Mouse (Mus musculus) intestine, embryonic 16.5 days (tissue): ENCODE measurements around the gene Prkn. TPM values are rescaled to one million over a fixed set of nuclear protein-coding genes. Genes with fewer than 3 reads are reported as not detected.

Experiments used
- ATAC-seq: fragments of 200-750 bp; cut with Nextera tagmentation; 2 replicates; pipeline ENCODE4 v1.8.0; 2017; ENCODE audit warnings: moderate TSS enrichment, moderate library complexity
- H3K27ac ChIP-seq: fragments of 300-500 bp; sonication (generic); 2 replicates; pipeline ENCODE4 v1.5.1; 2014; ENCODE audit warnings: mild to moderate bottlenecking, low read length
- H3K27me3 ChIP-seq: fragments of 300-500 bp; sonication (generic); replicated peaks from 2 replicates; pipeline ENCODE4 v1.6.1; 2014; ENCODE audit warnings: low read length, control low read depth, mixed read lengths; ENCODE audit not compliant: control insufficient read depth, insufficient read depth
- H3K36me3 ChIP-seq: fragments of 300-500 bp; sonication (generic); 2 replicates; pipeline ENCODE4 v1.6.1; 2014; ENCODE audit warnings: low read length, control low read depth; ENCODE audit not compliant: control insufficient read depth, insufficient read depth
- H3K4me1 ChIP-seq: fragments of 300-500 bp; sonication (generic); 2 replicates; pipeline ENCODE4 v1.6.1; 2014; ENCODE audit warnings: low read length, control low read depth, mixed read lengths; ENCODE audit not compliant: control insufficient read depth, insufficient read depth
- H3K4me2 ChIP-seq: fragments of 300-500 bp; sonication (generic); 2 replicates; pipeline ENCODE4 v1.6.1; 2014; ENCODE audit warnings: low read depth, low read length, control low read depth
- H3K4me3 ChIP-seq: fragments of 300-500 bp; sonication (generic); 2 replicates; pipeline ENCODE4 v1.5.1; 2014; ENCODE audit warnings: mild to moderate bottlenecking, low read length
- H3K9ac ChIP-seq: fragments of 300-500 bp; sonication (generic); 2 replicates; pipeline ENCODE4 v1.6.1; 2014; ENCODE audit warnings: low read depth, low read length
- H3K9me3 ChIP-seq: fragments of 300-500 bp; sonication (generic); 2 replicates; pipeline ENCODE4 v1.6.1; 2016; ENCODE audit warnings: low read length, control low read depth; ENCODE audit not compliant: control insufficient read depth
- WGBS: fragments of 180-500 bp; shearing (Covaris S2); extraction: QIAGEN DNeasy Blood & Tissue Kit; methylation state at CpG from one replicate; pipeline ENCODE4 v1.1.7; 2014; 5-methylcytosine and 5-hydroxymethylcytosine counted together
- polyA plus RNA-seq: library from polyadenylated mRNA; unstranded; fragments of >200 nt; fragmentation: Nextera tagmentation; extraction: Ambion mirVana; gene quantifications from 2 replicates; pipeline ENCODE4 v1.2.1, GENCODE M21; 2015

Gene Prkn
- polyA plus RNA-seq, 1 experiment from 2014 or later: 1.3 TPM

DNA sequence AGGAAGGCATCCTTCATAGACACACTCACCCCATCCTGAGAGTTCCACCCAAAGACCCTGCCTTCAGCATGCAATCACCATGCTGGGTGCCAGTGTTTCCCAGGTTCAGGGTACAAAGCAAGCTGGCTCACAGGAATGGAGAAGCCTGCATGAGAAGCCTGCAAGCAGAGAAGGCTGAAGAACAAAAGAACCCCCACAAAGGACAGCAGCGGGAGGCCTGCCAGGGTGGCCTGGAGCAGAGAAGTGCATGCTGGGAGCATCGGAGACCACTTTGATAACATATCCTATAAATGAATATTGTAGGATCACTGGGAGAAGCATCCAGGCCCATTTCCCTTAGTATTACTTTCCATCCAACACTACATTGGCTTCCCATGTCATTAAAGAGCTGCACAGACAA is 692.6 kb downstream of the Prkn start:
- 65% methylated on average over 2 of the region's 2 CpGs for WGBS
- Histone ChIP-seq H3K4me2 (no peak overlapping the region), H3K9ac (no peak overlapping the region), H3K27me3 (no peaks in the 10 kb centered on the region), H3K27ac (no peak overlapping the region), H3K4me1 (peaks cover 3% of the 10 kb centered on the region; the same call in 1 of the 2 replicates), H3K9me3 (no peaks in the 10 kb centered on the region), H3K4me3 (no peak overlapping the region), H3K36me3 (no peaks in the 10 kb centered on the region)
- ATAC-seq: no peak

DNA sequence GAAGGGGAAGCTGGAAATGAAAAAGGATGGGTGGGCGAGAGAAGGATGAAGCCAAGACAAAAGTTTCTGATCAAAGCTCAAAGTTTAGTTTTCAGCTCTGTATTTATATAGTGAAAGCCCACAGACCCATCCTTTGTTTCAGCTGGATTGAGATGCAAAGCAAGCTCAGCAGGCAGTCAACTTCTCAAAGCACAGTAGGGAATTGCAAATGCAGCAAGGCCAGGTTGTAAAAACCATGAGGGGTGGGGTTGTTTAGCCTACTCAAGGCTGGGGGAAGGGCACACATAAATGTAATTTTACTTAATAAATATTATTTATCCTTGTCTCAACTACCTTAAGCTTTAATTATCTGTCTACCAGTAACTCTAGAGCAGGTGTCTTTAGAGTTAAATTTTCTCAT is 693.7 kb downstream of the Prkn start:
- Histone ChIP-seq H3K4me2 (no peak overlapping the region), H3K9ac (no peak overlapping the region), H3K9me3 (no peaks in the 10 kb centered on the region), H3K4me1 (peaks cover 3% of the 10 kb centered on the region; the same call in 1 of the 2 replicates), H3K36me3 (no peaks in the 10 kb centered on the region), H3K4me3 (no peak overlapping the region), H3K27ac (no peak overlapping the region), H3K27me3 (no peaks in the 10 kb centered on the region)
- no peak for ATAC-seq
- WGBS: 74% methylated on average over 1 of the region's 1 CpGs

DNA sequence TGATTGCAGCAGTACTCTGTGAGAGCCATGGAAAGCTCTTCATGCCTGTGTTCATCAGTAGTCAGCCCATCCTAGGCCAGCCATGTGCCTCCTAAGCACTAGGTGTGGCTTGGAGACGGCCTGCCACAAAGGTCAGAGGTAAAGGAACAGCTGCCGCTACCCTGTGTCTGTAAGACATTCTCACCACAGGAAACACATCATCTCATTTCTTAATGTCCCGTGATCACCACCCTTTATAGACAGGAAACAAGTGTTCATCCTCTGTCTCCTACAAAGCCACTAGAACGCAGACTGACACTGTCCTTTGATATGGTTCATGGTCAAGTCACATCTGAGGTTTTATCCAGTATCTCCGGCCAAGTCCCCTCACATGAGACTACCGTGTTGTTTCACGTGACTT is 698.6 kb downstream of the Prkn start:
- Histone ChIP-seq H3K36me3 (no peaks in the 10 kb centered on the region), H3K4me1 (no peaks in the 10 kb centered on the region), H3K4me3 (no peak overlapping the region), H3K27me3 (no peaks in the 10 kb centered on the region), H3K27ac (no peak overlapping the region), H3K9ac (no peak overlapping the region), H3K9me3 (no peaks in the 10 kb centered on the region), H3K4me2 (no peak overlapping the region)
- 86% methylated on average over 7 of the region's 7 CpGs for WGBS
- no peak for ATAC-seq

DNA sequence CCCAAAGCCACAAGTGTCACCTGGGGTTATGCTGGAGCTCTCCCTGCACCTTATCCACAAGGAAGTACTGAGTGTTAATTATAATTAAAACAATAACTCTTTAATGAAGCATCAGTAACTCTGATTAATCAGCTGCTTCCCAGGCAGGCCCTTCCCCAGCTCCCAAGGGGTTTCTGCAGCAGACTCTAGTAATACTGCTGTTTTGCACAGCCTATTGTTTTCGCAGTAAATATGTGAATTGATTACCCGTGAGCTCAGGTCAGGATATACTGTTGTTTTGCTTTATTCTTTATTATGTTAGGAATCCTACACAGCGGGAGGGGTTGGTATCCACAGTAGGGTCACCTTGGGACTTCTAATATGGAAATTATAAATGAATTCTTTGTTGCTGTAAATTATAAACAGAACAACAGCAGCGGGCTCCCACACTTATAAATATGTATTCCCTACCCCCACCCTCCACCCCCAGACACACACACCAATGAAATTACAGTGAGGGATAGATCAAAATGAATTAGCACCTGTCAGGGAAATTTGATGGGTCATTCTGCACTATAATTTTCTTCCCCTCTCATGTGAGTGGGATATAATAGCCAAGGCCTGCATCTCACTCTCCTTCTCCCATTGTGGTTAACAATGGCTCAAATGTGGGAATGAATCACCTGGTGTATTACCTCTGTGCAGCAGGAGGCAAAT is 701.9 kb downstream of the Prkn start:
- Histone ChIP-seq H3K4me1 (no peaks in the 10 kb centered on the region), H3K36me3 (no peaks in the 10 kb centered on the region), H3K9ac (no peak overlapping the region), H3K27me3 (no peaks in the 10 kb centered on the region), H3K9me3 (no peaks in the 10 kb centered on the region), H3K27ac (no peak overlapping the region), H3K4me2 (no peak overlapping the region), H3K4me3 (no peak overlapping the region)
- 72% methylated on average over 4 of the region's 4 CpGs for WGBS
- no peak for ATAC-seq

DNA sequence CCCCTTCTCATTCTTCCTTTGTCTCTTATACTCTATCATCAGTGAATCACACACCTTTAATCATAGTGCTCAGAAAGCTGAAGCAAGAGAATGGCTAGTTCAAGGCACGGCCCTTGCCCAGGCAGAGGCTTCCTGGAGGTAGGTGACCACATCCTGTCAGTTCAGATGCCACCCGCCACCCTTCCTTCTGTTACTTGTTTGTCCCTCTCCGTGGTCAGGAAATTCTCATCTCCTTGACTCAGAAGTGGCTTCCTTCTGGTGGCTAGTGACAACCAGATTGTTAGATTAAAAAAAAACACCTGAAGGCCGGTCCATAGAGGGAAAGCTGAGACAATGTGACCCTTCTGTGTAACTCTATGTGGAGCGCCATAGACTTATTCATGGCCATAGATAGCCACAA is 710.4 kb downstream of the Prkn start:
- H3K9me3 ChIP-seq: no peaks in the 10 kb centered on the region
- H3K4me3 ChIP-seq: no peak overlapping the region
- no peak overlapping the region for H3K4me2 ChIP-seq
- no peak overlapping the region for H3K9ac ChIP-seq
- WGBS: 88% methylated on average over 5 of the region's 5 CpGs
- no peak overlapping the region for H3K27ac ChIP-seq
- H3K27me3 ChIP-seq: no peaks in the 10 kb centered on the region
- H3K4me1 ChIP-seq: no peaks in the 10 kb centered on the region
- no peaks in the 10 kb centered on the region for H3K36me3 ChIP-seq
- ATAC-seq: no peak

DNA sequence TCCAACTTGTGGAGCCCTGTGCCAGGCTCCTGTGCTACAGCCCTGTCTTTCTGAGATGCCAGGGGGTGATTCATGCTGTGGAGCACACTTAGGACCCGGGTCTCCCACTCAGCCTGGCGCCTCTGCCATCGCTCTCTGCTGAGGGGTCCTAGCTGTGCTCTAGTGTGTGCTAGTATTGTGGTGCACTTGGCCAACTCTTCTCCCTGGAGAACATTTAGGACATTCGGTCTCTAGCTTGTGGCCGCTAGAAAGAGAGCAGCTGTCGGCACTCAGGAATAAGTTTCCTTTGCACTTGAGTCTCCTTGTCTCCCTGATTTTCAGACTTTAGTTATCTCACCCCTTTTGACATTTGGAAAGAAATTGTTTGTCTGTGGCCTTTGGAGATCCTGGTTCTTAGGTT is 725.5 kb downstream of the Prkn start:
- H3K9ac ChIP-seq: no peak overlapping the region
- H3K9me3 ChIP-seq: no peaks in the 10 kb centered on the region
- no peak for ATAC-seq
- no peak overlapping the region for H3K27ac ChIP-seq
- 91% methylated on average over 6 of the region's 6 CpGs for WGBS
- no peaks in the 10 kb centered on the region for H3K27me3 ChIP-seq
- H3K4me2 ChIP-seq: no peak overlapping the region
- no peaks in the 10 kb centered on the region for H3K36me3 ChIP-seq
- H3K4me1 ChIP-seq: no peaks in the 10 kb centered on the region
- H3K4me3 ChIP-seq: no peak overlapping the region

DNA sequence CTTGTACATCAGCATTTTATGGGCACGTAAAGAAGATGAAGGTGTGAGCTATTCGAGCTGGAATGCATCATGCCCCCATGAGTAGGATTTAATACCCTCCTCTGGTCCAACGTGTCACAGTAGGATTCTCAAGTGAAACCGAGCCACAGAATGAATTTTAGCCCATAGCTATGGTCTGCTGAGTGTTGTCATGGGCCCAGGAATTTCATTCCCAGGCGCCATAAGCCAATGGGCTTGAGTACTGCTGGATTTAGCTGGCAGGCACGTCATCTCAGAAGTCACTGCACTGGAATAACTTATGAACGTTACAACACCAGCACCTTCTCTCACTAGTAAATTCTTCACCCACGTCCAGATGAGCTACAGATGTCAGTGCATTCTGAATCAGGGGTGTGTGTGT is 730.2 kb downstream of the Prkn start:
- Histone ChIP-seq H3K4me2 (no peak overlapping the region), H3K4me1 (no peaks in the 10 kb centered on the region), H3K36me3 (no peaks in the 10 kb centered on the region), H3K4me3 (no peak overlapping the region), H3K27me3 (no peaks in the 10 kb centered on the region), H3K9me3 (no peaks in the 10 kb centered on the region), H3K9ac (no peak overlapping the region), H3K27ac (no peak overlapping the region)
- 71% methylated on average over 8 of the region's 8 CpGs for WGBS
- ATAC-seq: no peak

DNA sequence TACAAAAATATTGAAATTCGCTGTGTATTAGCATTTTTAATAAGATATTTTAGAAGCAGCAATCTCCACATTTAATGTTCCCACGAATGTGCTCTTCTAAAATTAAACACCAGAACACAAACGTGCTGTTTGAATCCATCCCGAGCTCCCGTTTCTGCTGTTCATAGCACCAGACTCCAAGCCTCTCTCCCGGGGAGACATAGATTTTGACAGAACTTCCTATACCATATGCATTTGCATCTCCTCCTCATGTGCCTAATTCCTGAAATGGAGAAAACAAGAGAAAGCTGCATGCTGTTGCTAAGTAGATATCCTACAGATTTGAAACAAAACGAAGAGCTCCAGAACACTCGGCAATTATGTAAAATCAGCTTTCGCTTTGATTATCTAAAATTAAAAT is 733.5 kb downstream of the Prkn start:
- no peaks in the 10 kb centered on the region for H3K4me1 ChIP-seq
- no peaks in the 10 kb centered on the region for H3K27me3 ChIP-seq
- H3K9me3 ChIP-seq: no peaks in the 10 kb centered on the region
- H3K27ac ChIP-seq: no peak overlapping the region
- ATAC-seq: no peak
- no peaks in the 10 kb centered on the region for H3K36me3 ChIP-seq
- H3K9ac ChIP-seq: no peak overlapping the region
- 94% methylated on average over 9 of the region's 9 CpGs for WGBS
- H3K4me3 ChIP-seq: no peak overlapping the region
- no peak overlapping the region for H3K4me2 ChIP-seq

DNA sequence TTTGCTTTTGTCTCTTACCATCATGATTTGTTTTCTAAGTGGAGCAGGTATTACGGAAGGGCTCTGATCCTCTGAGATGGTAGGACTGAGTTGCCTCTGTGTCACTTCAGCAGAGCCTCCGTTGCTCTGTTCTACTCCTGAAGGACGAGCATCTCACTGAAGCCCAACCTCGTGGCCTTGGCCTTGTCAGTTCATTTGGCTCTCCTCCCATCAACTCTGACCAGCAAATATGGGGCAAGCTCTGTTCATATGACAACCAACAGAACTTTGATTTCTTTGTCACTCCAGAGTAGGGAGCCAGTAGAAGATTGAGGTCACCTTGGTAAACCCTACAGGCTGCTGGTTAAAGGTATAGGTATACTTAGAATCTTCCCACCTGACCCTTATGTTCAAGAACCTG is 745.3 kb downstream of the Prkn start:
- H3K4me3 ChIP-seq: no peak overlapping the region
- H3K27ac ChIP-seq: no peak overlapping the region
- H3K4me2 ChIP-seq: no peak overlapping the region
- no peak for ATAC-seq
- H3K27me3 ChIP-seq: no peaks in the 10 kb centered on the region
- WGBS: 89% methylated on average over 4 of the region's 4 CpGs
- H3K9me3 ChIP-seq: no peaks in the 10 kb centered on the region
- H3K36me3 ChIP-seq: no peaks in the 10 kb centered on the region
- no peak overlapping the region for H3K9ac ChIP-seq
- H3K4me1 ChIP-seq: no peaks in the 10 kb centered on the region

DNA sequence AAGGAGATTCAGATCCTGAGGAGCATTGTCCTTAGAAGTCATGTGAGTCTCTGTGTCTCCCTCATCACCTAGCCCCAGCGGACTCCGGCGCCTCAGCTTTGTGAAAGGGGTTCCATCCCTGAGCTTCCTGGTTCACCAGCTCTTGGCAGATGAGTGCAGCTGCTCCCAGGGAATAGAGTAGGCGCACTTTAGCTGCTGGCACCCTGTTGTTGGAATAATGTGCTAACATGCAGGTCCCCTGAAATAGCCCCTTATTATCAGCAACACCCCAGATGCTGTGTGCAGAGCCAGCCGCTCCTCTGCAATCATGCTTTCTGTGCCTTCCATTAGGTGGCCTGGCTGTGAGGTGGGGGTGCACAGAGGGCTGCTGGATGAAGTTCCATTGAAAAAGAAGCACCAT is 767.7 kb downstream of the Prkn start:
- 0 out of 2 replicates have a peak, but pooled peaks cover 2% of the 10 kb centered on the region for H3K27me3 ChIP-seq
- no peak overlapping the region for H3K4me2 ChIP-seq
- H3K36me3 ChIP-seq: no peaks in the 10 kb centered on the region
- H3K27ac ChIP-seq: no peak overlapping the region
- no peak for ATAC-seq
- H3K9ac ChIP-seq: no peak overlapping the region
- 90% methylated on average over 5 of the region's 5 CpGs for WGBS
- no peak overlapping the region for H3K4me3 ChIP-seq
- H3K4me1 ChIP-seq: no peaks in the 10 kb centered on the region; the same call in 1 of the 2 replicates
- no peaks in the 10 kb centered on the region for H3K9me3 ChIP-seq
